Mouse (Mus musculus) G1E (cell line): ENCODE measurements around the gene Sulf2.

ENCODE experiments used
- CTCF ChIP-seq: IDR thresholded peaks from 2 replicates; pipeline ENCODE4 v1.5.1; 2012; ENCODE audit warnings: low read depth, low read length, inconsistent platforms, mixed read lengths
- GATA1 ChIP-seq: IDR thresholded peaks from 2 replicates; pipeline ENCODE4 v1.6.1; 2012; ENCODE audit warnings: borderline replicate concordance, low read length, inconsistent platforms, mixed read lengths
- GATA2 ChIP-seq: IDR thresholded peaks from 2 replicates; pipeline ENCODE4 v1.6.1; 2012; ENCODE audit warnings: low read depth, low read length, inconsistent platforms, borderline replicate concordance
- POLR2AphosphoS5 ChIP-seq: IDR thresholded peaks from 2 replicates; pipeline ENCODE4 v1.6.1; 2012; ENCODE audit warnings: low read depth, low read length, inconsistent platforms; ENCODE audit not compliant: insufficient replicate concordance
- TAL1 ChIP-seq: conservative IDR thresholded peaks from 2 replicates; pipeline ENCODE4 v1.6.1; 2012; ENCODE audit warnings: low read depth, low read length, inconsistent platforms, mixed read lengths

- TF ChIP-seq CTCF = no peak
- TF ChIP-seq POLR2AphosphoS5 = no peak
- TF ChIP-seq TAL1 = no peak
- TF ChIP-seq GATA1 = no peak
- no peak for TF ChIP-seq GATA2
These were observed 1.4 kb downstream of the Sulf2 start for GRCm38 (mm10) chr2:166153891-166154711.
